Mouse (Mus musculus) gastrocnemius, postnatal 36 days (tissue): ENCODE measurements around the gene Rgs1. TPM values are rescaled to one million over a fixed set of nuclear protein-coding genes. Genes with fewer than 3 reads are reported as not detected.

Source experiments
- DNase-seq, 2 experiments: peaks; one replicate each; pipeline ENCODE4 v3.0.0; 2022
- intact Hi-C: fragments of 180-260 bp; cut with DNase I; formaldehyde crosslinking; loops from one replicate; pipeline ENCODE4 v1.15.1; 2025
- total RNA-seq, 2 experiments: library from RNA; stranded (reverse); gene quantifications; 2 replicates each; pipeline ENCODE4 v1.2.3; 2021

Rgs1 gene
- total RNA-seq, 2 experiments from 2014 or later: not detected

DNA sequence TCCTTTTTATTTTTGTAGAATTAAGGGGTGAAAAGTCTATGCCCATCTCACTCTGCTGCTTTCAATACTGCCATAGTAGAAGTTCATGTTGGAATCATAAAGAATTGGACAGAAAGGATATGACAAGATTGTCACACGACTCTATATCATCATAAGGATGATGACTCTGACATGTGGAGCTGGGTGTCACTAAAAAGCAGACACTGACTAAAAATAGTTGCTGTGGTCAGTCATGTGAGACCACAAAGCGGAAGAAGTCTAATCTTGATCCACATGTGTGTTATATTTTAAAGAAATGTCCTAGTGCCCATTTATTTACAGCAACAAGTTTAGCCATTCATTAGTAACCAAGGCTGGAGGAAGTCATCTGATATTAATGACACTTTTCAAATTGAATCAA lies 48.5 kb downstream of the Rgs1 start:
- intact Hi-C loops: loop anchor here (5.0 to 10.0 kb wide), 2 partner anchors 154 to 177 kb away; no protein-coding TSS in a partner anchor
- no peak for DNase-seq

DNA sequence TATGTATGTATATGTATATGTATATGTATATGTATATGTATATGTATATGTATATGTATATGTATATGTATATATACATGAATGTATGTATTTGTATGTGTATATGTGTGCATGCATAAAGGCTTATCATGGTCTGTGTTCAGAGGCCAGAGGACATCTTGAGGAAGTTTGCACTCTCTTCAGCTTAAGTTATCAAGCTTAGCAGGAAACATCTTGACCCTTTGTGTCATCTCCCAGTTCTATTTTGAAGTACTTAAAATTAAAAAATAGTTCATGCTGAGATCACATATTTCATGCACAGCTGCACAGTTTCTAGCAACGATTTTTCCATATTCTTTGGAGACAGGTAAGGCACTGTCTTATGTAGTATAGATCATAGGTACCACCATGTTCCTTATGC lies 49.5 kb downstream of the Rgs1 start:
- intact Hi-C loops: loop anchor here (10.0 kb wide), 1 partner anchor 395 kb away; no protein-coding TSS in a partner anchor
- no peak for DNase-seq

DNA sequence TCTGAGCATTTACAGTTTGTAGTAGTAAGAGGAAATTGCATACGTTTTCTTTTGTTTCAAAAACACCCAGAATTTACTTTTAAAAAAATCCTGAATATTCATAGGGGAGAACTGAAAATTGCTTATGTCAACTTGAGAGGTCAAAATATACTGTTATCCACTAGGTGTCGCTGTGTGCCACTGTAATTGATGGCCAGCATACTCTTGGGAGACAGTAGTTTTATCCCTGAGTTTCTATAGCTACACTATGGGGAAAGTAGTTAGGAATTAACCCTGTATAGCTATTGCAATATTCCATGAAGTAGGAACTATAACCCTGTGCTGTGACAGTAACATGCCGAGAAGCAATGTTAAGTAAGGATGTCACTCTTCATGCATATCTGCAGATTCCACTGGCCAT lies 51.4 kb downstream of the Rgs1 start:
- intact Hi-C loops: loop anchor here (10.0 kb wide), 1 partner anchor 393 kb away; no protein-coding TSS in a partner anchor
- peak in 1 of 2 experiments; percentile 4 for DNase-seq

Other genes starting within 250 kb of the Rgs1 start
- gene Rgs2, start 245.1 kb downstream of the Rgs1 start, total RNA-seq: 1 to 10 TPM; 6.9 to 7.9 TPM
- gene Rgs13, start 71.9 kb downstream of the Rgs1 start, total RNA-seq: not detected